Mouse (Mus musculus): Measurements from ENCODE around the gene Gstz1.

GRCm38 (mm10) chr12:87121918-87122589 is 24.9 kb upstream of the Gstz1 start:
- TF ChIP-seq GATA1 (IDR thresholded peaks at IDR 0.05; ENCODE audit: borderline replicate concordance, low read length) (no peak), FLI1 (IDR thresholded peaks at IDR 0.05; ENCODE audit: low read length) (no peak)
